Mouse (Mus musculus) heart, postnatal 0 days (tissue): ENCODE results near the gene Megf9. TPM values are rescaled to one million over a fixed set of nuclear protein-coding genes. Genes with fewer than 3 reads are reported as not detected.

Experiments used
- ATAC-seq: fragments of 200-750 bp; cut with Nextera tagmentation; 2 replicates; pipeline ENCODE4 v1.8.0; 2017; ENCODE audit warnings: low read depth, moderate number of reproducible peaks, moderate library complexity; ENCODE audit not compliant: insufficient read depth
- DNase-seq: peaks from one replicate; pipeline ENCODE4 v3.0.0-alpha.2; 2016; ENCODE audit warnings: low spot score
- H3K27ac ChIP-seq: fragments of 300-500 bp; sonication (generic); 2 replicates; pipeline ENCODE4 v1.5.1; 2014; ENCODE audit warnings: low read depth, mild to moderate bottlenecking
- H3K27me3 ChIP-seq: fragments of 300-500 bp; sonication (generic); 2 replicates; pipeline ENCODE4 v1.6.1; 2014; ENCODE audit warnings: low read length, mixed read lengths; ENCODE audit not compliant: control insufficient read depth, insufficient read depth
- H3K36me3 ChIP-seq: fragments of 300-500 bp; sonication (generic); replicated peaks from 2 replicates; pipeline ENCODE4 v1.6.1; 2014; ENCODE audit warnings: low read length, mixed read lengths; ENCODE audit not compliant: control insufficient read depth, insufficient read depth
- H3K4me1 ChIP-seq: fragments of 300-500 bp; sonication (generic); 2 replicates; pipeline ENCODE4 v1.6.1; 2014; ENCODE audit warnings: antibody characterized with exemption; ENCODE audit not compliant: control insufficient read depth, insufficient read depth
- H3K4me2 ChIP-seq: fragments of 300-500 bp; sonication (generic); 2 replicates; pipeline ENCODE4 v1.6.1; 2014; ENCODE audit warnings: low read depth, mild to moderate bottlenecking, low read length, moderate library complexity
- H3K4me3 ChIP-seq: fragments of 300-500 bp; sonication (generic); 2 replicates; pipeline ENCODE4 v1.5.1; 2014; ENCODE audit warnings: low read depth, low read length
- H3K9ac ChIP-seq: fragments of 300-500 bp; sonication (generic); replicated peaks from 2 replicates; pipeline ENCODE4 v1.6.1; 2014; ENCODE audit warnings: low read depth, low read length, mixed read lengths
- H3K9me3 ChIP-seq: fragments of 300-500 bp; sonication (generic); replicated peaks from 2 replicates; pipeline ENCODE4 v1.6.1; 2016; ENCODE audit warnings: low read length; ENCODE audit not compliant: control insufficient read depth
- CTCF ChIP-seq: IDR thresholded peaks from 2 replicates; pipeline ENCODE4 v1.5.1; 2016; ENCODE audit warnings: antibody characterized with exemption, control low read depth, low read depth
- EP300 ChIP-seq: IDR thresholded peaks from 2 replicates; pipeline ENCODE4 v1.6.1; 2016; ENCODE audit warnings: antibody characterized with exemption, low read depth
- WGBS: fragments of 180-500 bp; shearing (Covaris S2); extraction: QIAGEN DNeasy Blood & Tissue Kit; methylation state at CpG from one replicate; pipeline ENCODE4 v1.1.7; 2014; 5-methylcytosine and 5-hydroxymethylcytosine counted together
- polyA plus RNA-seq: library from polyadenylated mRNA; unstranded; fragments of >200 nt; fragmentation: Nextera tagmentation; extraction: Ambion mirVana; gene quantifications from 2 replicates; pipeline ENCODE4 v1.2.1, GENCODE M21; 2015
- total RNA-seq: library from RNA; depleted of rRNA; stranded (reverse); fragments of >200 nt; gene quantifications from 2 replicates; pipeline ENCODE4 v1.2.3, GENCODE M21; 2014; ENCODE audit warnings: low replicate concordance

Megf9 gene
- total and polyA plus RNA-seq, 2 experiments from 2014 or later: 3.3 to 10.8 TPM

DNA sequence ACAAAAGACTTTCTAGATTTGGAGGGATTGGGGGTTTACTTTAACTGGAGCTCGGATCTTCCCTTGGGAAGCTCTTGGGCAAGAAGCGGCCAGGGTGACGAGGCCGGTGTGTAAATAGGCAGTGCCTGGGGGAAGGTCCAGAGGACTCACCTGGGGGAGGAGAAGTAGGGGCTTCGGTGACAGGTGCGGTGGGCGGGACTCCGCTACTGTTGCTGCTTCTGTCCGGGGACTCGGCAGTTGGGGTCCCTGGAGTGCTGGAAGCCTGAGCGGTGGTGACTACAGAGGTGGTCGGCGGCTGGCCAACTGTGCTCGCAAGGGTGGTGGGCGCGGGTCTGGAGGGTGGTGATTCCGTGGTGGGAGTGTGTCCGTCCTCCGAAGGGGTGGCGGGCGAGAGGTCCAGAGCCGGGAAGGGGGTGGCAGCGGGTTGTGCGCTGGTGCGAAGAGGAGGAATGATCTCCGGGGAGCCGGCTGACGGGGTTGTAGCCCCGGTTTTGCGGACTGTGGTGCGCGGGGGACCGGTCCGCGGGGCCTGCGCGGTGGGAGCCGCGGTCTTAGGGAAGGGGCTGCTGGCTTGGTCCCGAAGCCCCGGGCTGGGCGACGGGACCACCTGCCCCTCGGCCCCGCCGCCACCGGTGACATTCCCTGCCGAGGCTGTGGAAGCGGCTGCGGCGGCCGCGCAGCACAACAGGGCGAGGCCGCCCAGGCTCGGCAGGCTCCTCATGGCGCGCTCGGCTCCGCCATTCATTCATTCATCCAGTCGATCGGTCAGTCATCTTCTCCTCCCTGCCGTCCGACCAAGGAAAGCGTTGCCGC lies 511 bp downstream of the Megf9 start:
- H3K27me3 ChIP-seq: no peaks in the 10 kb centered on the region
- H3K9me3 ChIP-seq: no peaks in the 10 kb centered on the region
- H3K27ac ChIP-seq: no peak overlapping the region
- ATAC-seq (peak; percentile 32), DNase-seq (no peak)
- WGBS: under 1% methylated on average over 64 of the region's 66 CpGs
- H3K36me3 ChIP-seq: no peaks in the 10 kb centered on the region
- peak overlapping the region; percentile 99 for H3K4me2 ChIP-seq
- TF ChIP-seq EP300 (no peak), CTCF (no peak)
- H3K4me3 ChIP-seq: peak overlapping the region; percentile 89
- H3K9ac ChIP-seq: peak overlapping the region; percentile 69
- peaks cover 19% of the 10 kb centered on the region; the same call in 1 of the 2 replicates for H3K4me1 ChIP-seq

GRCm38 (mm10) chr4:70533056-70533805 lies 1.6 kb downstream of the Megf9 start:
- no peaks in the 10 kb centered on the region for H3K27me3 ChIP-seq
- H3K9me3 ChIP-seq: no peaks in the 10 kb centered on the region
- H3K4me1 ChIP-seq: peaks cover 19% of the 10 kb centered on the region; the same call in 1 of the 2 replicates
- H3K4me3 ChIP-seq: peak overlapping the region; percentile 89
- no peak overlapping the region for H3K27ac ChIP-seq
- no peak for TF ChIP-seq CTCF
- TF ChIP-seq EP300: no peak
- H3K36me3 ChIP-seq: no peaks in the 10 kb centered on the region
- DNase-seq (no peak), ATAC-seq (no peak)
- peak overlapping the region; percentile 99 for H3K4me2 ChIP-seq
- WGBS: 66% methylated on average over 3 of the region's 3 CpGs
- peak overlapping the region; percentile 69; the same call in 1 of the 2 replicates for H3K9ac ChIP-seq

GRCm38 (mm10) chr4:70531021-70531420 lies 3.8 kb downstream of the Megf9 start:
- no peaks in the 10 kb centered on the region for H3K27me3 ChIP-seq
- no peak overlapping the region for H3K4me2 ChIP-seq
- H3K36me3 ChIP-seq: no peaks in the 10 kb centered on the region
- ATAC-seq (no peak), DNase-seq (no peak)
- WGBS: 74% methylated on average over 1 of the region's 1 CpGs
- no peak for TF ChIP-seq EP300
- no peak for TF ChIP-seq CTCF
- no peaks in the 10 kb centered on the region for H3K9me3 ChIP-seq
- no peak overlapping the region for H3K4me3 ChIP-seq
- H3K4me1 ChIP-seq: peaks cover 18% of the 10 kb centered on the region; the same call in 1 of the 2 replicates
- H3K9ac ChIP-seq: no peak overlapping the region
- H3K27ac ChIP-seq: no peak overlapping the region

DNA sequence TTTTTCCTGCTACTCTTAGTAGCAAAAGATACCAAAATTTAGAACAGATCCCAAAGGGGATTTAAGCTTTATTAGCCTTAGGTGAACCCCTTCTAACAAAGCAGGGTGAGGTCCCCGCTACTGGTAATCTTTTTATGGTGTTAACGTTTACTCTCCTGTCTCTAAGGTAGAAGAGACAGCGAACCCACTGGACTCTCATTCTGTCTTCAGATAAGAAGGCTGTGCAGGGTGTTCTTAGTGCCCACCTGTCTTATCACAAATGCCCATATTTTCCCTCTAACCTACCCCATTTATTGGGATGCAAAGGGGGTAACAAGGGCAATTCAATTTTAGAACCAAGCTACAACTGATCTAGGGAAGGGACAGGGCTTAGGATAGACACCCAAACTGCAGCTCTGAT lies 6.2 kb downstream of the Megf9 start:
- H3K27ac ChIP-seq: no peak overlapping the region
- no peak for TF ChIP-seq EP300
- no peak for TF ChIP-seq CTCF
- no peak overlapping the region for H3K4me3 ChIP-seq
- no peak for ATAC-seq
- H3K9ac ChIP-seq: no peak overlapping the region
- H3K4me1 ChIP-seq: peaks cover 6% of the 10 kb centered on the region; the same call in 1 of the 2 replicates
- DNase-seq: no peak
- no peaks in the 10 kb centered on the region for H3K36me3 ChIP-seq
- no peaks in the 10 kb centered on the region for H3K27me3 ChIP-seq
- no peaks in the 10 kb centered on the region for H3K9me3 ChIP-seq
- no peak overlapping the region for H3K4me2 ChIP-seq
- WGBS: 69% methylated on average over 3 of the region's 3 CpGs

GRCm38 (mm10) chr4:70523346-70523745 lies 11.4 kb downstream of the Megf9 start:
- ATAC-seq (no peak), DNase-seq (no peak)
- H3K27ac ChIP-seq: no peak overlapping the region
- H3K36me3 ChIP-seq: no peaks in the 10 kb centered on the region
- H3K9ac ChIP-seq: no peak overlapping the region
- no peaks in the 10 kb centered on the region for H3K27me3 ChIP-seq
- no peak overlapping the region for H3K4me2 ChIP-seq
- no peaks in the 10 kb centered on the region for H3K9me3 ChIP-seq
- H3K4me1 ChIP-seq: no peaks in the 10 kb centered on the region
- WGBS: 62% methylated on average over 2 of the region's 2 CpGs
- no peak overlapping the region for H3K4me3 ChIP-seq
- TF ChIP-seq CTCF (no peak), EP300 (no peak)
